Mouse (Mus musculus) gonadal fat pad, adult 2 months (tissue): ENCODE data around the gene Itga2b. TPM values are rescaled to one million over a fixed set of nuclear protein-coding genes. Genes with fewer than 3 reads are reported as not detected.

ENCODE experiments used
- DNase-seq: peaks from one replicate; pipeline ENCODE4 v3.0.0-alpha.2; 2012; ENCODE audit warnings: low read depth
- polyA plus RNA-seq: library from polyadenylated mRNA; depleted of rRNA; stranded (reverse); fragments of >200 nt; gene quantifications from 2 replicates; pipeline ENCODE4 v1.2.3, GENCODE M21; 2012

Itga2b gene
- polyA plus RNA-seq, 1 experiment = 20.6 TPM

- DNase-seq = no peak
Observed at GRCm38 (mm10) chr11:102435754-102436470, 34.0 kb downstream of the Itga2b start.

- DNase-seq = no peak
Observed at GRCm38 (mm10) chr11:102434816-102435705, 34.9 kb downstream of the Itga2b start.

DNA sequence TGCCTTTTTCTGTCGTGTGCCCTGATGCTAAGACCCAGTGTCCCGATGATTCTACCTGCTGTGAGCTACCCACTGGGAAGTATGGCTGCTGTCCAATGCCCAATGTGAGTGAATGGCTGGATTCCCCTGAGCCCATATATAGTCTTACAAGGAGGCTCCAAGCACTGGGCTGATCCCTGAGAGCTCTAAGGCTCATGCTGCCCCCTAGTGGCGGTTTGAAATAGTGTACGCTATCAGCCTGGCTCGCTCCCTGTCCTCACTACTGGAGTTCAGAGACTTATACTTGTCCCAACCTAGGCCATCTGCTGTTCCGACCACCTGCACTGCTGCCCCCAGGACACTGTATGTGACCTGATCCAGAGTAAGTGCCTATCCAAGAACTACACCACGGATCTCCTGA, 35.5 kb downstream of the Itga2b start:
- DNase-seq = no peak

DNA sequence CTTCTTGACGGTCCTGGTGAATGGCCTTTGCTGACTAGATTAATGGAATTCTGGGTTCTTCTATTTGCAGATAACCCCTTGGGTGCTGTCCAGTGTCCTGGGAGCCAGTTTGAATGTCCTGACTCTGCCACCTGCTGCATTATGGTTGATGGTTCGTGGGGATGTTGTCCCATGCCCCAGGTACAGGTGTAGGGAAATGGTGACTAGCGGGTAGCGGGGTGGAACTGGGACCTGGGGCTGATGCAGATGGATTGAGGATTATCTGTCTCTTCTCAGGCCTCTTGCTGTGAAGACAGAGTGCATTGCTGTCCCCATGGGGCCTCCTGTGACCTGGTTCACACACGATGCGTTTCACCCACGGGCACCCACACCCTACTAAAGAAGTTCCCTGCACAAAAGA, 36.1 kb downstream of the Itga2b start:
- DNase-seq = no peak

DNA sequence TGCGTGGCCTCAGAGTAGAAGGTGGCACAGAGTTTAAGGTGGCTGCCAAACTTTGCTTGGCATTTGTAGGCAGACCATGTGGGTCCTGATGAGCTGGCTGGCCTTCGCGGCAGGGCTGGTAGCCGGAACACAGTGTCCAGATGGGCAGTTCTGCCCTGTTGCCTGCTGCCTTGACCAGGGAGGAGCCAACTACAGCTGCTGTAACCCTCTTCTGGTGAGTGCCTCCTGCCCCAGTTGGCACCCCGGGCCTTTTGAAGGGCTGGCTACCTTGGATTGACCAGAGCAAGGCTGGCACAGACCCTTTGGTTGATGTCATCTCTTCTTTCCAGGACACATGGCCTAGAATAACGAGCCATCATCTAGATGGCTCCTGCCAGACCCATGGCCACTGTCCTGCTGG, 37.0 kb downstream of the Itga2b start:
- no peak for DNase-seq

- no peak for DNase-seq
Observed at GRCm38 (mm10) chr11:102432115-102432843, 37.6 kb downstream of the Itga2b start.

- no peak for DNase-seq
Observed at GRCm38 (mm10) chr11:102431728-102432114, 38.2 kb downstream of the Itga2b start.

DNA sequence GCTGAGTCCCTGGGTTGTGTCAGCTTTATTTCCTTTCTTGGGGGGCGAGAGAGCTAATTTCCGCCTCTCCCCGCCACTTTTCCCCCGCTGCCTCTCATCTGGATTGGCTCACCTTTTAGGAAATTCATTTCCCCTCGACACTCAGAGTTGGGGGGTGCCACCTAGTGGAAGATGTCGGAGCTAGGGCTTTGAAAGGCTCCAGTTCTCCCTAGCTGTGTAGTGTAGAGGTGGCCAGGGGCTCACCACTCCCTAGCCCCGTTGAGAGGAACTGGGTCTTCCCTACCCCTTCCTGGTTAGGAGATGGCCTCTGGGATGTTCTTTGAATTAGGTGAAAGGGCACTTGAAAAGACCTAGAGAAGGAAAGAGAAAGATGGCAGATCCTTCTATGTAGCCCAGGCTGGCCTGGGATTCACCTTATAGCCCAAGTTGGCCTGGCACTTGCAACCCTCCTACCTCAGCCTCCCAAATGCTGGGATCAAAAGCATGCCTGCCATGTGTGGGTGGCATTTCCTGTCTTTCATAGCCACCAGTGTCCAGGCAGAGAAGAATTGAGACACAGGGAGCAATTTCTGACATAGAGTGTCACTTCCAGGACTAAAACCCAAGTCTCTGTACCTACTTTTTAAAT, 38.8 kb downstream of the Itga2b start:
- no peak for DNase-seq

DNA sequence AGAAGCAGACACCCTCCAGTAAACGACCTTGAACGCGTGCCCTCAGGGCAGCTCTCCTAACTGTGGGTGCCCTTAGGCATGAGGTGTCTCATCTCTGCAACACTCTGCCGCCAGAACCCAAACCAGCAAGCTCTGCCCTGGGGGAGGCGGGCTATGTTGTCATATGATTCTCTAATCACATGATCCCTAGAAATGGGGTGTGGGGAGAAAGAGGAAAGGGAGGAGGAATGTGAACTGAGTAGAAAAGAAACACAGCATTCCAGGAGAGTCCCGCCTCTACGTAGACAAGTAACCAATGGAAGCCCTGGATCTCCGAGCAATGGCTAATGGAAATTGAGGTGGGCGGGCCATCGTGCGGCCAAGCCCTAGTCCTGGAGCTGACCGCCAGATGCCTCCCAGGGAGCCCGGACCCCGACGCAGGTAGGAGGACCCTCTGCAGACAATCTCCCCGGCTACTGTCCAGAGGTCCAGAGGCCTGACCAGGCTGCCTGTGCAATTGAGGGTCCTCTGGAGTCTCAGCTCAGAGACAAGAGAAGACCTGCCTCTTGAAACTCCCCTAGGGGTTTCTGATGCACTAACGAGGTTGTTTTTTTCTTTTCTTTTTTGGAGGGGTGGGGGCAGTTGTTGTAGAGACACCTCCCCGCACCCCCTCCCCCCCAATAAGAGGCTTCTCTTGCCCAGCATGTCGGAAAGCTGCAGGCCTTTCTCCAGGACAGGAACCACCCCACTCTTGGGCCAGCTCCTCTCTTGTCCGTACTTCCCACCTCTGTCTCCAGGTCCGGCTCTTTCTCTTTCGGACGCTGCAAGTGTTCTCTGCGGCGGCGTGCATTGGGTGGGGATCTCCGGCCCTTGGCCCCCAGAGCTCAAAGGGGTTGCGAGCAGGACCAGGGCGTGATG, 39.6 kb downstream of the Itga2b start, which contains the start of gene Grn:
Gene Grn, plus strand, starts transcription at position 195 of the 897 bp plus-strand sequence.
- DNase-seq = peak; percentile 86

DNA sequence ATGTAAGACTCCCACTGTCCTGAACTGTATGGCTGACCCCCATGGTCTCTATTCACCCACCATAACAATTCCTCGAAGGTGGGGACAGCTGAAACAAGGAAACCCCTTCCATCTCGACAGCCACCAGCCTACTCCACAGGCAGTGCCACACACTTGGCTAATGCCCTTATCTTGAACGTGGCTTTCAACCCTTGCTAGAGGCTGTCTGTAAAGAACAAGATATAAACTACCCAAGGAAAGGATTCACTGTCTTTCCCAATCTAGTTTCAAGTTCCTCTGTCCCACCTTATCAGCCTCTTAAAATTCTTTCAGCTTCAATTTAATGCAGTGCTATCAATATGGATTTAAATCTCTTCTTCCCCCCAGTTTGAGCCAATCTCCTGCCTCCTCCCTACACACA, 40.4 kb downstream of the Itga2b start:
- no peak for DNase-seq

- DNase-seq = no peak
Observed at GRCm38 (mm10) chr11:102428981-102429540, 40.9 kb downstream of the Itga2b start.

GRCm38 (mm10) chr11:102425555-102426316, 44.2 kb downstream of the Itga2b start:
- DNase-seq = no peak

DNA sequence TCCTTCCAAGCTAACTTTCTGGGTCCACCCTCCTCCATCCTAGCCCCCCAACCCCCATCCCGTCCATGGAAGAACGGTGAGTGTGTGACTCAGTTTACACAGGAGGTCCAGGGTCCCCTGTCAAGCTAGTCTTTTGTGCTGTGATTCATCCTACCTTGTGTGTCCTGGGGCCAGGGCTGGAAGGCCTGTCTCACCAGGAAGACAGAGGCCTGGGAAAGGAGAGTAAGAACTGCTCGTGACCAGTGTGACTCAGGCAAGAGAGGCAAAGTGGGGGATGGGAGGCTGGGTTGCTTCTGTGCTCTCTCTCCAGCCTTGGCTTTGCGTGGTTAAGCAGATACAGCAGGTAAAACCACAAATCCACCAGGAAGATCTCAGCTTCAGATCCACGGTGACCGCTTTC, 45.3 kb downstream of the Itga2b start:
- no peak for DNase-seq

DNA sequence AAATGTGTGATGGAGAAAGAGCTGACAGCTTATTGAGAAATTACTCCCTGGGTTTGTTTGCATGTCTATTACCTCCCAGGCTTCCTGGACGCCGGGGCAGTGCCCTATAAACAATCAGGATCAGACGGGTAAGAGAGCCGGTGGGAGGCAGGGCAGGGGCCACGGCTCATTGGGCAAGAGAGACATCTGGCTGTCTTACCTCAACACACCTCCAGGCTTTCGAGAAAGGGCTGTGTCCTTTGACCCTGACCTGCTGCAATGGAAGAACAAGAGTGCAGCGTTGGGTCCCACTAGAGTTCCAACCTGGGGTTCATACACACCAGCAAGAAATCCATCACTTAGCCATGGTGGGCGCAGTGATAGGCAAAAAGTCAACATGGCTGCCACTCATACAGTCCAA, 48.4 kb downstream of the Itga2b start:
- no peak for DNase-seq

- DNase-seq = no peak
Observed at GRCm38 (mm10) chr11:102418887-102419286, 51.0 kb downstream of the Itga2b start.

- no peak for DNase-seq
Observed at GRCm38 (mm10) chr11:102417160-102417559, 52.8 kb downstream of the Itga2b start.

- no peak for DNase-seq
Observed at GRCm38 (mm10) chr11:102415034-102415802, 54.7 kb downstream of the Itga2b start.

DNA sequence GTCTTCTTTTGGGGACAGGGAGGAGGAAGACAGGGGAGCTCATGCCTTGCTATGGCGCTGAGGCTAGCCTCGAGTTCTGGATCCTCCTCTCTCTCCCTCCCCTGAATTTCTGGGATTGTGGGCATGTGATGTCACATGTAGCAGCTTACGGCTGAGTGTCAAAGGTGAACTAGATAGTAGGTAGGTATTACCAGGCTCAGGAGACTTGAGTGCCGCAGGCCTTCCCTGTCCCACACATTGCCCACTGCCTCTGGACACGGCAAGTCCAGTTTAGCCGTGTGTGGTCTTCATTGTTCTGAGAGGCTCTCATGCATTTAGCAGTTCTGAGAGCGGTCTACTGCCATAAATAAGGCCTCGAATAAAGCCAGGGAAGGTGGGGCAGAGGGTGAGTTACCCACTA, 56.9 kb downstream of the Itga2b start:
- no peak for DNase-seq

DNA sequence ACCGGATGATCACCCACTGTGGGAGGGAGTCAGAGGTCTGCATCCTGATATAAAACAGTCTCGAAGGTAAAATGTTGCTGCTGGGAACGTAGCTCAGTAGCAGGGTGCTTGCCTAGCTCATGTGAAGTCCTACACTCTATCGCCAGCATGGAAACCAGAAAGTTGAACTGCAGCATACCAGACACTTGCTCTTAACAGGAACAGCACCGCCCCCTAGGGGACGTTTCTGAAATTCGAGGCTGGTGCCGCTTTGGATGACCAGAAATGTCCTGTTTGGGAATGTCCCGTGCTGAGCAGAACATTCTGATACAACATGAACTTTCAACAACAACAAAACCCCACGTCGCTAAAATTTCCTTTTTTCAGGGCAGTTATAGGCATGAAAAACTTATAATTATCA, 58.2 kb downstream of the Itga2b start:
- no peak for DNase-seq
